Mouse (Mus musculus): ENCODE results near the gene Mtrf1l.

The Mtrf1l gene

DNA sequence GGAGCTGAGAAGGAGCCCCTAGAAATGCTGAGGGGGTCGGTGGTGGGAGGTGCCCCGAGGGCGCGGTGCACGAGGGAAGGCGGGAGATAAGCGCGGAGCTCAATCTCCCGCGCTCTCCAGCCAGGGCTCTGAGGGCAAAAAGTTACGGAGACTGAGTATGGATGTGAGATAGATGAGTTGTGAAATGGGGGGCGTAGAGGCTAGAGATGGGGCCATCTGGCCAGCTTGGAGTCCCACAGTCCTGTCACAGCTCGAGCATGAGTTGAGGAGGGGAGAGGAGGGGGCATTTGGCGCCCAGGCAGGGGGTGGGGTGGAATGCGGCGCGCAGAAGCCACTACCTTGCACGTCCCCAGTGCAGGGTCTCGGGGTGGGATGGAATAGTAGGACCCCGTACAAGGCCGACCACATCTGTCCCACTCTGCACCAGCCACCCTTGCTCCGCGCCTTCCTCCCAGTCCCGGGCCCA is 19.0 kb downstream of the Mtrf1l start:
- peak; percentile 58 for DNase-seq (ENCODE audit: low read depth, low spot score)

DNA sequence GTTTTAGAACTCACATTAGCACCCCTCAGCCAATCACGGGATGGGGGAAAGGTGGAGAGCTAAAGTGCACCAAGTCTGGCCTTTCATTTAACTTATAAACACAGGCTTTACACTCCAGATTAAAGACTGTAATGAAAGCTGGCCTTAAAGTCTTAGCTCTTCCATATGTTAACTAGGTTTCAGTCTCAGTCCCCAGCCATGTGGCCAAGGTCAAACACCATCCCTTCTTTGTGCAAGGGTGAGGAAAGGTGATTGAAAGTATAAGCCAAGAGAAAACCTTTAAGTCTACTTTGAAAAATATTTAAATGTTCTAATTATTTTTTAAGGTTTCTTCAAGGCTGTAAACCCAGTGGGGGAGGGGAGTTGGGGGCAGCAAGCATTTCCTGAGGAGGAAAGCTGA is 20.0 kb downstream of the Mtrf1l start:
- peak; percentile 14 for DNase-seq (ENCODE audit: low read depth, low spot score)

DNA sequence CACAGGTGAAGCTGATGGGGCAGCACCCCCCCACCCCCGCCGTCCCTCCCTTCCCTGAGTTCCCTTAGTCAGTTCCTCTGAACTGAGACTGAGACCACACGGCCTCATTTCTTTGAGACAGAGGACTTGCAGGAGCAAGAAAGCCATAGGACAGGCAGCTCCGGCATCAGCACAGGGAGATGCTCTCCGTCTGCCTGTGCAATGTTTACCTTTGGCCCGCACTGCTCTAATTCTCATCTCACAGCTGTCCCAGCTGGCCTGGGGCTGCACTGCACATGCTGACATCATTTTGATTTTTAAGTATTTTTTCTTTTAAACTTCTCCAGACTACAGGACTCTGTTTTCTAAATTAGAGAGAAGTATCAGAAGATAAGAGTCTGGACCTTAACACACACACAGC is 20.8 kb downstream of the Mtrf1l start:
- DNase-seq (ENCODE audit: low read depth, low spot score) = peak; percentile 30

DNA sequence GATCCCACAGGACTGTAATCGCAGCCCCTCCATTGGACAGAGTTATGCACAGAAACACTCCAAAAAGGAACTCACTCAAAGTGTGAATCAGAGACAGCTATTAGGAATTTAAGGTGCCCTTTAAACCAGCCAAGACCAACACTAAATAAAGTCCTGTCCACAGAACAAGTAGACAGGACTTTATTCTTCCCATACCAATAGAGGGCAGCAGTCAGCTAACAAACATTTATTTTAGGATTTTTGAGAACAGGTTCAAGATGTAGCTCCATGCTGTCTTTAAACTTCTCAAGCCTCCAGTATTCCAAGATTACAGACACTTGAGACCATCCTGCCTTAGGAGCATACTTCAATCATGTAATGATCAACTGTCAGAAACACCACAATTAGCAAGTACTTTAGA is 23.2 kb downstream of the Mtrf1l start:
- DNase-seq (ENCODE audit: low read depth, low spot score) = peak; percentile 49

DNA sequence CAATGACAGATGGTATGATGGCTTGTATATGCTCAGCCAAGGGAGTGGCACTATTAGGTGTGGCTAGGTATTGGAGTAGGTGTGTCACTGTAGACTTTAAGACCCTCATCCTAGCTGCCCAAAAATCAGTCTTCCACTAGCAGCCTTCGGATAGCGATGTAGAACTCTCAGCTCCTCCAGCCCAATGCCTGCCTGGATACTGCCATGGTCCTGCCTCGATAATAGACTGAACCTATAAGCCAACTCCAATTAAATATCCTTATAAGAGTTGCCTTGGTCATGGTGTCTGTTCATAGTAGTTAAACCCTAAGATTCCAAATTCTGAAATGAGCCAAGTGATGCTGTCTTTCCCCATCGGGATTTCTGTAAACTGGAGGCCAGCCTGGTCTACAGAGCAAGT is 25.6 kb downstream of the Mtrf1l start:
- no peak for DNase-seq (ENCODE audit: low read depth, low spot score)

DNA sequence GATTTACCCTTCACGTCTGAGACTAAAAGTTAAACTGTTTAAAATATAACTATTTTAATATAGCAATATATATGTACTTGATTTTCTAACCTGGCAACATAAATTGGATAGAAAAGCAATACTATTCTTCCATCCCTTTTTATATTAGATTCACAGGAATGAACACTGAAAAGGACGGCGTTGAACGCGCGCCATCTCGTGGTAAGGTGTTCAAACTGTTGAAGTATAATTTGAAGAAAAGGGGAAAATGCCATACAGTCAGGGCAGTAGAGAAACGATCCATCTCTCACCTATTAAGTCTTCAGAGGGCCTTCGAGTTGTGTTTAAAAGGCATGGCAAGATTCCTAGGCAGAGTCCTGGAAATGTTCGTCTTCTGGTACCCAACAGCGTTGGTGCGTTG is 33.1 kb downstream of the Mtrf1l start:
- peak; percentile 38 for DNase-seq (ENCODE audit: low read depth, low spot score)

DNA sequence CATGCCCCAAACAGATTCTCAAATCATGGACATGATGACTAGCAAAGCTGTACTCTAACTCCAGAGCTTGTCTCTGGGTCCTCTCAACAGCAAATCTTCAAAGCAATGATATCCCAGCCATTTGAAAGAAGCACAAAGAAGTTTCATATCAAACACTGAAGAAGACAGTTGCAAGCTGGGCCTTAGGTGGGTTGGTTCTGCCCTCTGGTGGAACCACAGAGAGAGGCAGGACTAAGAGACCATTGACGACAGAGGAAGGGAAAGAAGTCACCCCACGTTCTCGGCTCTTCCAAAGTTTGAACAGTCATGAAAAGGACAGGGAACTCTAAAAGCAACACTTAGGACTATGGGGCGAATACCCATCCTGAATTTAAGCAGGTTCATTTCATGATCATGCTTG is 36.8 kb downstream of the Mtrf1l start:
- peak; percentile 48 for DNase-seq (ENCODE audit: low read depth, low spot score)
